Mouse (Mus musculus) megakaryocyte, embryonic 14.5 days (primary cell): ENCODE measurements around the gene Ccsap.

Experiments used
- FLI1 ChIP-seq: IDR thresholded peaks from 2 replicates; pipeline ENCODE4 v1.6.1; 2012; ENCODE audit warnings: low read length, inconsistent platforms, mixed read lengths
- GATA1 ChIP-seq: IDR thresholded peaks from 3 replicates; pipeline ENCODE4 v1.6.1; 2012; ENCODE audit warnings: mixed read lengths, low read length, inconsistent platforms, borderline replicate concordance

DNA sequence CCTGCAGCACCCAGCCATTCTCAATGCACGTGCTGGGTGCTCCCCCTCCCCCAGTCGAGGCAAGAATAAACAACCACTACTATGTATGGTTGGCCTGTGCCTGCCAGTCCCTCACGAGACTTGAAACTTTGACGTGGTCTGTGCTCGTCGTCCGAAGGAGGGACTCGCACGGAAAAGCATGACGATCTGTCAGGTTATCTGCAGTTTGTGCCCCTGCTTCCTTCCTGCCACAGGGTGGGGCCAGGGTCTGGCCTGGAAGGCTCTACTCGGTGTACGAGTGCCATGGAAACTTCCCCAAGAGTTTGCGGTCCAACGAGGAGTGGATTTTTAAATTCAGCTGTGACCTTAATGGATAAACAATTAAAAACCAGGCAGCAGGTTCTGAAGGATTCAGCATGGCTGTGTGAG lies 53.0 kb downstream of the Ccsap start:
- TF ChIP-seq GATA1 (no peak), FLI1 (no peak)
